Mouse (Mus musculus): ENCODE data around the gene Fam19a5.

Gene Fam19a5

GRCm38 (mm10) chr15:87543599-87544338 is at the start of gene Fam19a5:
Gene Fam19a5, plus strand, starts transcription at chr15:87544299.
- no peak for DNase-seq

- no peak for DNase-seq
These were observed 42.4 kb upstream of the Fam19a5 start for GRCm38 (mm10) chr15:87501737-87502136.

- DNase-seq: no peak
These were observed 36.8 kb upstream of the Fam19a5 start for GRCm38 (mm10) chr15:87507349-87507748.

GRCm38 (mm10) chr15:87510886-87511285 is 33.2 kb upstream of the Fam19a5 start:
- no peak for DNase-seq

- DNase-seq: no peak
These were observed 25.9 kb upstream of the Fam19a5 start for GRCm38 (mm10) chr15:87518161-87518560.

GRCm38 (mm10) chr15:87529271-87529670 is 14.8 kb upstream of the Fam19a5 start:
- DNase-seq: no peak

GRCm38 (mm10) chr15:87541656-87542055 is 2.4 kb upstream of the Fam19a5 start:
- no peak for DNase-seq

GRCm38 (mm10) chr15:87544401-87545129 is 466 bp downstream of the Fam19a5 start:
- no peak for DNase-seq

- DNase-seq: no peak
These were observed 1.1 kb downstream of the Fam19a5 start for GRCm38 (mm10) chr15:87545130-87545642.

- DNase-seq: no peak
These were observed 1.7 kb downstream of the Fam19a5 start for GRCm38 (mm10) chr15:87545731-87546360.

GRCm38 (mm10) chr15:87547022-87547421 is 2.9 kb downstream of the Fam19a5 start:
- DNase-seq: peak; percentile 14

- no peak for DNase-seq
These were observed 5.6 kb downstream of the Fam19a5 start for GRCm38 (mm10) chr15:87549724-87550123.

GRCm38 (mm10) chr15:87550756-87551155 is 6.7 kb downstream of the Fam19a5 start:
- DNase-seq: no peak

GRCm38 (mm10) chr15:87551556-87551955 is 7.5 kb downstream of the Fam19a5 start:
- no peak for DNase-seq

GRCm38 (mm10) chr15:87555811-87556210 is 11.7 kb downstream of the Fam19a5 start:
- no peak for DNase-seq

- no peak for DNase-seq
These were observed 20.2 kb downstream of the Fam19a5 start for GRCm38 (mm10) chr15:87564331-87564730.

- no peak for DNase-seq
These were observed 22.2 kb downstream of the Fam19a5 start for GRCm38 (mm10) chr15:87566040-87566929.

- DNase-seq: no peak
These were observed 26.1 kb downstream of the Fam19a5 start for GRCm38 (mm10) chr15:87570182-87570581.

GRCm38 (mm10) chr15:87579861-87580260 is 35.8 kb downstream of the Fam19a5 start:
- DNase-seq: no peak

GRCm38 (mm10) chr15:87583921-87584621 is 40.0 kb downstream of the Fam19a5 start:
- no peak for DNase-seq

- no peak for DNase-seq
These were observed 46.9 kb downstream of the Fam19a5 start for GRCm38 (mm10) chr15:87590975-87591374.

GRCm38 (mm10) chr15:87596731-87597130 is 52.6 kb downstream of the Fam19a5 start:
- peak; percentile 5 for DNase-seq
